Mouse (Mus musculus) ES-Bruce4 (cell line): ENCODE results near the gene App.

ENCODE experiments used
- CTCF ChIP-seq: IDR thresholded peaks from one replicate; pipeline ENCODE4 v1.8.1; 2011; ENCODE audit warnings: low read depth, low read length
- POLR2A ChIP-seq: IDR thresholded peaks from one replicate; pipeline ENCODE4 v1.8.1; 2011; ENCODE audit warnings: low read length; ENCODE audit not compliant: insufficient read depth

DNA sequence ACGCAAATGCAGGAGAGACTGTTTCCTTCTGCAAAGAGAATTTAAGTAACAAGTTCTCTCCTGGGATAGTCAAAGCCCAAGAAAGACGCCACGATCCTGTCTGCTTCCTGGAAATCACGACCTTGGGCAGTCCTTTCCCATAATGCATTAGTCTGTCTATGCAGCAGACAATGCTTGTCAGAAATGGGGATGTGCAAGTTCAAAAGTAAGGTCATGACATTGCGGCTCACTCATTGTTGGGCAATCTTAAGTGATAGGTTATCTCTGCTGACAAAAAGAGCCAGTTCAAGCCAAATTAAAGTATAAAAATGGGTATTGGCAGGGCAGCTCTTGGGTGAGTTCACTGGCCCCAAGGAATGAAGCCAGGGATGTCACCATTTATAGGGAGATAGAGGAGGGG, 51.6 kb downstream of the App start:
- TF ChIP-seq CTCF (no peak), POLR2A (no peak)
